Mouse (Mus musculus) retina, postnatal 1 day (tissue): ENCODE results near the gene Artn.

Experiments
- DNase-seq: peaks from one replicate; pipeline ENCODE4 v3.0.0-alpha.2; 2012

Gene Artn

GRCm38 (mm10) chr4:117929391-117929881 is at the start of gene Artn:
TSS of gene Artn (minus strand) at chr4:117929763.
- DNase-seq = peak; percentile 46

GRCm38 (mm10) chr4:117979181-117979580 is 49.6 kb upstream of the Artn start:
- no peak for DNase-seq

- DNase-seq = no peak
Measured at GRCm38 (mm10) chr4:117978282-117978681, 48.7 kb upstream of the Artn start.

- no peak for DNase-seq
Measured at GRCm38 (mm10) chr4:117977841-117978240, 48.3 kb upstream of the Artn start.

- no peak for DNase-seq
Measured at GRCm38 (mm10) chr4:117977371-117977770, 47.8 kb upstream of the Artn start.

- no peak for DNase-seq
Measured at GRCm38 (mm10) chr4:117975820-117976219, 46.3 kb upstream of the Artn start.

- DNase-seq = no peak
Measured at GRCm38 (mm10) chr4:117974719-117975118, 45.2 kb upstream of the Artn start.

- no peak for DNase-seq
Measured at GRCm38 (mm10) chr4:117972999-117973398, 43.4 kb upstream of the Artn start.

- DNase-seq = no peak
Measured at GRCm38 (mm10) chr4:117964346-117965025, 34.9 kb upstream of the Artn start.

GRCm38 (mm10) chr4:117957492-117957891 is 27.9 kb upstream of the Artn start:
- DNase-seq = no peak

- DNase-seq = peak; percentile 62
Measured at GRCm38 (mm10) chr4:117947493-117947892, 17.9 kb upstream of the Artn start.

- no peak for DNase-seq
Measured at GRCm38 (mm10) chr4:117946639-117947305, 17.2 kb upstream of the Artn start.

- peak; percentile 19 for DNase-seq
Measured at GRCm38 (mm10) chr4:117943317-117943716, 13.8 kb upstream of the Artn start.

- no peak for DNase-seq
Measured at GRCm38 (mm10) chr4:117936964-117937363, 7.4 kb upstream of the Artn start.

GRCm38 (mm10) chr4:117934081-117934480 is 4.5 kb upstream of the Artn start:
- DNase-seq = no peak

- no peak for DNase-seq
Measured at GRCm38 (mm10) chr4:117933248-117933647, 3.7 kb upstream of the Artn start.

- peak; percentile 67 for DNase-seq
Measured at GRCm38 (mm10) chr4:117928699-117929241, 793 bp downstream of the Artn start.

- peak; percentile 84 for DNase-seq
Measured at GRCm38 (mm10) chr4:117928234-117928633, 1.3 kb downstream of the Artn start.

- DNase-seq = peak; percentile 76
Measured at GRCm38 (mm10) chr4:117926545-117927482, 2.7 kb downstream of the Artn start.

- no peak for DNase-seq
Measured at GRCm38 (mm10) chr4:117924916-117925315, 4.6 kb downstream of the Artn start.

- no peak for DNase-seq
Measured at GRCm38 (mm10) chr4:117923450-117923849, 6.1 kb downstream of the Artn start.

- no peak for DNase-seq
Measured at GRCm38 (mm10) chr4:117921358-117921757, 8.2 kb downstream of the Artn start.

GRCm38 (mm10) chr4:117918762-117919161 is 10.8 kb downstream of the Artn start:
- no peak for DNase-seq
